Mouse (Mus musculus) kidney, postnatal 0 days (tissue): ENCODE measurements around the gene Plekhj1. TPM values are rescaled to one million over a fixed set of nuclear protein-coding genes. Genes with fewer than 3 reads are reported as not detected.
A peak's percentile ranks its signal among the peaks of the same experiment; 100 is the strongest.

Experiments
- ATAC-seq: fragments of 200-750 bp; cut with Nextera tagmentation; replicated peaks from 2 replicates; pipeline ENCODE4 v1.8.0; 2017; ENCODE audit warnings: low read depth, moderate number of reproducible peaks, moderate TSS enrichment, moderate library complexity; ENCODE audit not compliant: low FRiP score
- DNase-seq: peaks from one replicate; pipeline ENCODE4 v3.0.0-alpha.2; 2016; ENCODE audit warnings: low spot score
- H3K27ac ChIP-seq: fragments of 300-500 bp; sonication (generic); 2 replicates; pipeline ENCODE4 v1.5.1; 2014; ENCODE audit warnings: mild to moderate bottlenecking
- H3K27me3 ChIP-seq: fragments of 300-500 bp; sonication (generic); 2 replicates; pipeline ENCODE4 v1.6.1; 2014; ENCODE audit warnings: low read length, mixed read lengths; ENCODE audit not compliant: insufficient read depth
- H3K36me3 ChIP-seq: fragments of 300-500 bp; sonication (generic); 2 replicates; pipeline ENCODE4 v1.6.1; 2014; ENCODE audit warnings: low read length, mixed read lengths; ENCODE audit not compliant: insufficient read depth
- H3K4me1 ChIP-seq: fragments of 300-500 bp; sonication (generic); replicated peaks from 2 replicates; pipeline ENCODE4 v1.6.1; 2014; ENCODE audit warnings: antibody characterized with exemption, low read length, mixed read lengths; ENCODE audit not compliant: insufficient read depth
- H3K4me2 ChIP-seq: fragments of 300-500 bp; sonication (generic); 2 replicates; pipeline ENCODE4 v1.6.1; 2014; ENCODE audit warnings: mild to moderate bottlenecking, low read length, moderate library complexity, mixed read lengths
- H3K4me3 ChIP-seq: fragments of 300-500 bp; sonication (generic); replicated peaks from 2 replicates; pipeline ENCODE4 v1.5.1; 2014; ENCODE audit warnings: low read depth, low read length
- H3K9ac ChIP-seq: fragments of 300-500 bp; sonication (generic); 2 replicates; pipeline ENCODE4 v1.6.1; 2014; ENCODE audit warnings: low read depth, low read length
- H3K9me3 ChIP-seq: fragments of 300-500 bp; sonication (generic); replicated peaks from 2 replicates; pipeline ENCODE4 v1.6.1; 2016; ENCODE audit warnings: low read length, inconsistent platforms, mixed read lengths
- CTCF ChIP-seq: IDR thresholded peaks from 2 replicates; pipeline ENCODE4 v1.5.1; 2016; ENCODE audit warnings: antibody characterized with exemption, low read depth, mild to moderate bottlenecking, moderate library complexity
- WGBS: fragments of 180-500 bp; shearing (Covaris S2); extraction: QIAGEN DNeasy Blood & Tissue Kit; methylation state at CpG from one replicate; pipeline ENCODE4 v1.1.7; 2014; 5-methylcytosine and 5-hydroxymethylcytosine counted together
- polyA plus RNA-seq: library from polyadenylated mRNA; unstranded; fragments of >200 nt; fragmentation: Nextera tagmentation; extraction: Ambion mirVana; gene quantifications from 2 replicates; pipeline ENCODE4 v1.2.1, GENCODE M21; 2015

The Plekhj1 gene
- polyA plus RNA-seq, 1 experiment from 2014 or later: 83.7 TPM

DNA sequence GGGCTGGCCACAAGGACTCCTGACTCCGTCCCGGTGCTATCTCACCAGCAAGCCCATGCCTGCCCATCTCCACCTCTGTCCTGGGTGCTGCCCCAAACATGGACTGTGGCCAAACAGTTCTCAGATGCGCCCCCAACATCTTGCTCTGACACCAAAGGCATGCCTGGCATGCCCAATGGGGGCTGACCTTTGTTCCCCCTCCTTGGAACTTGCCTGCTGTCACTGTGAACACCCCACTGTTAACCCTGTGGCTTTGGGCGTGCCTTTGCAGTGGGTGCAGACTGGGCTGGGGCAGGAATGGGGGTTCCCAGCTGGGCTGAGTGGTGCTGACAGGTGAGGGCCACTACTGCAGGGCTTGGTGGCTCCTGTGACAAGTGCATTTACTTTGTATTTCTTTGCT, 4.6 kb downstream of the Plekhj1 start:
- H3K36me3 ChIP-seq: peaks cover 60% of the 10 kb centered on the region
- peaks cover 5% of the 10 kb centered on the region; the same call in 1 of the 2 replicates for H3K4me1 ChIP-seq
- TF ChIP-seq CTCF: no peak
- H3K27me3 ChIP-seq: no peaks in the 10 kb centered on the region
- no peak overlapping the region for H3K4me2 ChIP-seq
- H3K9me3 ChIP-seq: no peaks in the 10 kb centered on the region
- H3K27ac ChIP-seq: no peak overlapping the region
- no peak overlapping the region for H3K4me3 ChIP-seq
- H3K9ac ChIP-seq: no peak overlapping the region
- 89% methylated on average over 4 of the region's 4 CpGs for WGBS
- ATAC-seq: no peak
- DNase-seq: no peak

DNA sequence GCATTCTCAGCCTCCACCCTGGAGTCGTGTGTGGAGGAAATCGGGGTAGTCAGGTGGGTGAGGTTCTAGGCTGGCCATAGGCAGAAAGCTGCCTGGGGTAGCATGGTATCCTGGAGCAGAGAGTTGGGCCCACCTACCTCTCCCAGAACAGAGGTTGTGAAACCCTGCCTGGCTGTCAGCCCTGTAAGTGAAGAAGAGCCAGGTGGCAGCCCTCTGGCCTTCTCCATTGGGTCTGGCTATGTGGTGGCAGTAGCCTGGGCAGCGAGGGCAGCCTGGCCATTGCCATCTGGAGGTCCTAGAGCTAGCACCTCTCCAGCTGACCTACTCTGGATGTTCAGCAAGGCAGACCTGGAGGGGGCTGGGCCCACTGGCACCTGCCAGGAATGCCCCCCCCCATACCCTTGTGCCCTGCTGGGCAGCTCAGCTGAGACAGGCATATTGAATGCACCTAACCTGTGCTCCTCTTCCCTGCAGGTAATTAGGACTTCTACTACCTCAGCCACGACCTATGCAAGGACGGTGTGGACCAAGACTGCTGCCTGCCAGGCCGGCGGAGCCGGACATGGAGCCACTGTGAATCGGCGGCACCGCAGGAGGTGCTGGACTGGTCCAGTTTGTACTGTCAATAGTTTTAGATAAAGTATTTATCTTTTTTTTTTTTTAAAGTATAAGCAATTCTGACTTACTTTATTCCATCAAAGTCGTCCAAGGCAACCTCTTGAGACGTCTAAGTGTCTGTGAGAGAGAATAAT, 5.2 kb downstream of the Plekhj1 start:
- H3K27ac ChIP-seq: no peak overlapping the region
- 90% methylated on average over 13 of the region's 13 CpGs for WGBS
- DNase-seq: no peak
- peaks cover 5% of the 10 kb centered on the region; the same call in 1 of the 2 replicates for H3K4me1 ChIP-seq
- H3K27me3 ChIP-seq: no peaks in the 10 kb centered on the region
- H3K9ac ChIP-seq: no peak overlapping the region
- H3K4me2 ChIP-seq: no peak overlapping the region
- H3K36me3 ChIP-seq: peaks cover 66% of the 10 kb centered on the region
- H3K9me3 ChIP-seq: no peaks in the 10 kb centered on the region
- no peak overlapping the region for H3K4me3 ChIP-seq
- TF ChIP-seq CTCF: no peak
- ATAC-seq: no peak

DNA sequence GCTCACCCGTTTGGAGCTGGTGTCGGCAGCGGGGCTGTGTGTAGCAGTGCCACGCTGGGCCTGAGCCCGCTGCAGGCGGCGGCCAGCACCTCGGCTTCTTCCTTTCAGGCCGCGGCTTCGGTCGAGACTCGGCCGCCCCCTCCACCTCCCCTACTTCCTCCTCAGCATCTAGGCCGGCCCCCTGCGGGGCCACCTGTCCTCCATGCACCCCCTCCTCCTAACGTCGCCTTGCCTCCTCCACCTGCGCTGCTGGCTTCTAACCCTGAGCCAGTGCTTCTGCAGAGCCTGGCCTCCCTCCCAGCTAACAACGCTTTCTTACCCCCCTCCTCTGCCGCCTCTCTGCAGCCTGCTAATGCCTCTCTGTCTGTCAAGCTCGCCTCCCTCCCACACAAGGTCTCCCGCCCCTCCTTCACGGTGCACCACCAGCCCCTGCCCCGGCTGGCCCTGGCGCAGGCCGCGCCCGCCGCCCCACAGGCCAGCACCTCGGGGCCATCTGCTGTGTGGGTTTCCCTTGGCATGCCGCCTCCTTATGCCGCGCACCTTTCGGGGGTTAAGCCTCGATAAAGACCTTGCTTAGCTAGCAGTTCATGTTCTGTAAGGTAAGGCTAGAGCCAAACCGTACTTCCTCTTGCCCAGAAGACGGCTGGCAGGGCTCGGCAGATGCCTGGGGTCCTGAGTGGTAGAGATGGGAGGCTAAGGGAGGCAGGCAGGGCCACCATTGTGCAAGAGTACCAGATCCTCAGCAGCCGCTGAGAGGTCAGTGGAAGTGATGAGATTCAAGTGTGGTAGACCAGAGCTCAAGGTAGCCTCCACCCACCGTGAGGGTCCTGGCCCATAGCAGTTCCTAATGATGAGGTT, 6.0 kb downstream of the Plekhj1 start:
- H3K36me3 ChIP-seq: peaks cover 74% of the 10 kb centered on the region
- H3K27me3 ChIP-seq: no peaks in the 10 kb centered on the region
- no peak overlapping the region for H3K4me3 ChIP-seq
- peaks cover 5% of the 10 kb centered on the region; the same call in 1 of the 2 replicates for H3K4me1 ChIP-seq
- TF ChIP-seq CTCF: no peak
- WGBS: 55% methylated on average over 41 of the region's 41 CpGs
- H3K4me2 ChIP-seq: no peak overlapping the region
- H3K27ac ChIP-seq: no peak overlapping the region
- H3K9me3 ChIP-seq: no peaks in the 10 kb centered on the region
- ATAC-seq (no peak), DNase-seq (no peak)
- 0 out of 2 replicates have a peak overlapping the region, but pooled peaks have one; percentile 18 for H3K9ac ChIP-seq

DNA sequence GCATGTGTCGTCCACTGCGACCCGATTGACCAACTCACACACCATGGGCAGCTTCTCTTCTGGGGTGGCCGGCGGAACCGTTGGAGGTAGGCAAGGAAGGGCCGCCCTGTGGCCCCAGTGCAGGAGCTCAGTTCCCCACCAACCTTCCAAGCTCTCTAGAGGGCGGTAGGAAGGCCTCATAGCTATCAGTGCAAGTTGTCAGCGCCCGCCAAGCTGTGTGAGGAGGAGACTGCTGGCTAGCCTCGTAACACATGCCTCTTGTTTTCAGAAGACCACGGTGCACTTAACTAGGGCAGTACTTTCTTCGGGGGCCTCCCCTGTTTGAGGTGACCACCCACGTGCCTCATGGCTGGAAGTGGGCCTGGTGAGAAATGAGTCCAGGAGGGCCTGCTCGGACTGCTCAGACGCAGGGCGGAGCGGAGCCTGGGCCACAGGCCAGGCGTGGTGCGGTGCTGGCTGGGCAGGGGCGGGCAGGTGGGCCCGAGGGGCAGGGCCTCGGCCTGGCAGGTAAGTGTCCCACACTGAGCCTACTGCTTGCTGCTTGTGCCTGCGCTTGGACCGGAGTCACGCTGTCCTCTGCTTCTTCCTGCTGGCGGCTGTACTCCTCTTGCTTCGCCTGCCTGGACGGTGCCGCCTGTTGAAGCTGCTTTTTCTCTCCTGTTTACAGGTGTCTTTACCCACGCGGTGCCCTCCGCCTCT, 6.8 kb downstream of the Plekhj1 start:
- no peak overlapping the region for H3K9ac ChIP-seq
- no peaks in the 10 kb centered on the region for H3K4me1 ChIP-seq
- H3K27ac ChIP-seq: no peak overlapping the region
- no peaks in the 10 kb centered on the region for H3K27me3 ChIP-seq
- H3K4me2 ChIP-seq: no peak overlapping the region
- no peak overlapping the region for H3K4me3 ChIP-seq
- peaks cover 82% of the 10 kb centered on the region for H3K36me3 ChIP-seq
- ATAC-seq (0 out of 2 replicates have a peak, but pooled peaks have one; percentile 9), DNase-seq (no peak)
- TF ChIP-seq CTCF: no peak
- WGBS: 78% methylated on average over 33 of the region's 33 CpGs
- H3K9me3 ChIP-seq: no peaks in the 10 kb centered on the region

DNA sequence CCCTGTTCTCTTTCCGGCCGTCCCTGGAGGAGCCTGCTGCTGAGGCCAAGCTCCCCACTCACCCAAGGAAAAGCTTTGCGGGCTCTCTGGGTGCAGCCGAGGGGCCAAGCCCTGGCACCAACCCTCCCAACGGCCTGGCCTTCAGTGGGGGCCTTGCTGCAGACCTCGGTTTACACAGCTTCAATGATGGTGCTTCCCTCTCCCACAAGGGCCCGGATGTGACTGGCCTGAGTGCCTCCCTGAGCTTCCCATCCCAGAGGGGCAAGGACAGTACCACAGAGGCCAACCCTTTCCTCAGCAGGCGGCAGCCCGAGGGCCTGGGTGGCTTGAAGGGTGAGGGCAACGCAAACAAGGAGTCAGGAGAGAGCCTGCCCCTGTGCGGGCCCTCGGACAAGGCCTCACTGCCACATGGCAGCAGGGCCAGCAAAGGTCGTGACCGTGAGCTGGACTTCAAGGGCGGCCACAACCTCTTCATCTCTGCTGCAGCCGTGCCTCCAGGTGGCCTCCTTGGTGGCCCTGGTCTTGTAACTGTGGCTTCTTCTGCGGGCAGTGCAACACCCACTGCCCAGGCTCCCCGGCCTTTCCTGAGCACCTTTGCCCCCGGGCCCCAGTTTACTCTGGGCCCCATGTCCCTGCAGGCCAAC, 7.5 kb downstream of the Plekhj1 start:
- H3K27ac ChIP-seq: no peak overlapping the region
- no peak overlapping the region for H3K4me3 ChIP-seq
- TF ChIP-seq CTCF: no peak
- no peaks in the 10 kb centered on the region for H3K27me3 ChIP-seq
- WGBS: 84% methylated on average over 19 of the region's 19 CpGs
- DNase-seq (no peak), ATAC-seq (no peak)
- H3K9me3 ChIP-seq: no peaks in the 10 kb centered on the region
- no peaks in the 10 kb centered on the region for H3K4me1 ChIP-seq
- no peak overlapping the region for H3K4me2 ChIP-seq
- H3K36me3 ChIP-seq: peaks cover 89% of the 10 kb centered on the region
- no peak overlapping the region for H3K9ac ChIP-seq
